Comparison of ENCODE assay signal across 21 mouse cellular contexts in genomic region chr13:48979069-48979468, GRCm38 (mm10). TPM values are rescaled to one million over a fixed set of nuclear protein-coding genes. Genes with fewer than 3 reads are reported as not detected.
DNase-seq lines count a peak whose midpoint lies in the region; ATAC-seq and TF ChIP-seq lines count a peak whose summit lies in the region.
"Had no signal": no experiment of that assay in that cellular context is flagged by ENCODE, and none has a peak within 500 bp of the region (broad histone marks: within the 10 kb centered on the region; RNA-seq: fewer than 3 reads in every experiment).

No protein-coding gene starts in this region.

- TF ChIP-seq CTCF in layer of hippocampus, adult 2 months (conservative IDR thresholded peaks at IDR 0.05): no peak

- ATAC-seq in monocyte, adult 5-6 weeks (replicated peaks; ENCODE audit: insufficient number of reproducible peaks, low FRiP score, low TSS enrichment, poor library complexity, severe bottlenecking): no peak
- ATAC-seq: liver, embryonic 12.5 days; midbrain, embryonic 16.5 days had no signal

- DNase-seq in layer of hippocampus, adult 2 months (ENCODE audit: low spot score in 2 of 2): no peak
- no peak for DNase-seq in layer of hippocampus, postnatal 25 days (ENCODE audit: extremely low spot score in 1 of 2, low spot score in 1 of 2)
- DNase-seq in 416B (ENCODE audit: low read depth): peak; percentile 71
- peak; percentile 78 for DNase-seq in NIH3T3 (ENCODE audit: low read depth)
- peak; percentile 73 for DNase-seq in naive thymus-derived CD4-positive, alpha-beta T cell, adult 2 months (ENCODE audit: low read depth)
- no peak for DNase-seq in gastrocnemius, postnatal 4 days (ENCODE audit: low spot score in 2 of 2)
- DNase-seq: adrenal gland, postnatal 14 days; cerebellum, adult 8-10 months; gastrocnemius, postnatal 36 days; heart, postnatal 14 days; kidney, adult 11 months; kidney, postnatal 10 days; lung, embryonic 14.5 days; thymus, postnatal 14 days had no signal

- H3K4me3 ChIP-seq in layer of hippocampus, adult 2 months: no peak overlapping the region
- H3K4me3 ChIP-seq: embryonic facial prominence, embryonic 12.5 days; forebrain, embryonic 10.5 days; hindbrain, embryonic 15.5 days; liver, embryonic 12.5 days; neural tube, embryonic 12.5 days had no signal

- H3K27ac ChIP-seq in layer of hippocampus, adult 2 months: peak overlapping the region; percentile 49
- H3K27ac ChIP-seq: embryonic facial prominence, embryonic 12.5 days; forebrain, embryonic 10.5 days; hindbrain, embryonic 15.5 days; liver, embryonic 12.5 days; neural tube, embryonic 12.5 days had no signal

RNA-seq across cellular contexts. Expression of gene Fam120a, which starts 11.3 kb away (rescaled TPM):
- 100 to 1,000 TPM; 112 to 120 TPM for total RNA-seq in layer of hippocampus, adult 2 months (2021)
- 100 to 1,000 TPM; 116 to 119 TPM for total RNA-seq in layer of hippocampus, postnatal 25 days (2021)
- 69.3 to 102 TPM (median 72.9 TPM) in 3 replicates for total RNA-seq in monocyte, adult 5-6 weeks (2017)
- total RNA-seq in gastrocnemius, postnatal 4 days (2021): 100 to 1,000 TPM; 132 to 135 TPM

Comparison
In these comparisons a context has a peak if more than half of its experiments do, and no peak if none do; other contexts are left out.
1. DNase-seq: peak in 416B (single experiment), NIH3T3 (single experiment) and naive thymus-derived CD4-positive, alpha-beta T cell, adult 2 months (single experiment); none in layer of hippocampus, adult 2 months (0 of 2), layer of hippocampus, postnatal 25 days (0 of 2) and gastrocnemius, postnatal 4 days (0 of 2).